Mouse (Mus musculus) hindbrain, embryonic 16.5 days (tissue): ENCODE data around the gene Taar7a. TPM values are rescaled to one million over a fixed set of nuclear protein-coding genes. Genes with fewer than 3 reads are reported as not detected.

Experiments
- ATAC-seq: fragments of 200-750 bp; cut with Nextera tagmentation; 2 replicates; pipeline ENCODE4 v1.8.0; 2017; ENCODE audit warnings: moderate TSS enrichment, moderate library complexity
- H3K27ac ChIP-seq: fragments of 300-500 bp; sonication (generic); 2 replicates; pipeline ENCODE4 v1.5.1; 2014; ENCODE audit warnings: low read depth, mild to moderate bottlenecking, control low read depth, low read length, moderate library complexity
- H3K27me3 ChIP-seq: fragments of 300-500 bp; sonication (generic); replicated peaks from 2 replicates; pipeline ENCODE4 v1.6.1; 2014; ENCODE audit warnings: low read length; ENCODE audit not compliant: control insufficient read depth, insufficient read depth
- H3K36me3 ChIP-seq: fragments of 300-500 bp; sonication (generic); 2 replicates; pipeline ENCODE4 v1.6.1; 2014; ENCODE audit warnings: mild to moderate bottlenecking, low read length, moderate library complexity, mixed read lengths; ENCODE audit not compliant: control insufficient read depth, insufficient read depth
- H3K4me1 ChIP-seq: fragments of 300-500 bp; sonication (generic); 2 replicates; pipeline ENCODE4 v1.6.1; 2014; ENCODE audit warnings: low read depth, low read length; ENCODE audit not compliant: control insufficient read depth, insufficient read depth
- H3K4me2 ChIP-seq: fragments of 300-500 bp; sonication (generic); 2 replicates; pipeline ENCODE4 v1.6.1; 2014; ENCODE audit warnings: mild to moderate bottlenecking, low read length, control low read depth, moderate library complexity
- H3K4me3 ChIP-seq: fragments of 300-500 bp; sonication (generic); 2 replicates; pipeline ENCODE4 v1.5.1; 2014; ENCODE audit warnings: mild to moderate bottlenecking, low read length, control low read depth, moderate library complexity
- H3K9ac ChIP-seq: fragments of 300-500 bp; sonication (generic); 2 replicates; pipeline ENCODE4 v1.6.1; 2014; ENCODE audit warnings: low read depth, mild to moderate bottlenecking, control low read depth, low read length, moderate library complexity
- H3K9me3 ChIP-seq: fragments of 300-500 bp; sonication (generic); 2 replicates; pipeline ENCODE4 v1.6.1; 2014; ENCODE audit warnings: mild to moderate bottlenecking, low read length, moderate library complexity; ENCODE audit not compliant: control insufficient read depth
- WGBS: fragments of 180-500 bp; shearing (Covaris S2); extraction: QIAGEN DNeasy Blood & Tissue Kit; methylation state at CpG from one replicate; pipeline ENCODE4 v1.1.7; 2014; 5-methylcytosine and 5-hydroxymethylcytosine counted together
- polyA plus RNA-seq: library from polyadenylated mRNA; unstranded; fragments of >200 nt; fragmentation: Nextera tagmentation; extraction: Ambion mirVana; gene quantifications from 2 replicates; pipeline ENCODE4 v1.2.1, GENCODE M21; 2015

Taar7a gene
- polyA plus RNA-seq, 1 experiment from 2014 or later, result not detected

- H3K9me3 ChIP-seq, result no peaks in the 10 kb centered on the region
- H3K4me1 ChIP-seq, result no peaks in the 10 kb centered on the region
- H3K36me3 ChIP-seq, result no peaks in the 10 kb centered on the region
- 70% methylated on average over 3 of the region's 3 CpGs for WGBS
- no peak overlapping the region for H3K4me3 ChIP-seq
- ATAC-seq, result no peak
- H3K27ac ChIP-seq, result no peak overlapping the region
- no peaks in the 10 kb centered on the region for H3K27me3 ChIP-seq
- H3K9ac ChIP-seq, result no peak overlapping the region
- H3K4me2 ChIP-seq, result no peak overlapping the region
Measured at GRCm38 (mm10) chr10:23959071-23959470, 34.2 kb downstream of the Taar7a start.

GRCm38 (mm10) chr10:23951714-23952113 lies 41.6 kb downstream of the Taar7a start:
- Histone ChIP-seq H3K4me2 (no peak overlapping the region), H3K9ac (no peak overlapping the region), H3K9me3 (no peaks in the 10 kb centered on the region), H3K36me3 (no peaks in the 10 kb centered on the region), H3K4me1 (no peaks in the 10 kb centered on the region), H3K27ac (no peak overlapping the region), H3K27me3 (no peaks in the 10 kb centered on the region), H3K4me3 (no peak overlapping the region)
- 83% methylated on average over 6 of the region's 6 CpGs for WGBS
- no peak for ATAC-seq

- ATAC-seq, result no peak
- Histone ChIP-seq H3K9ac (no peak within 1 kb of the TSS), H3K27me3 (no peaks in the 10 kb centered on the region), H3K4me1 (no peaks in the 10 kb centered on the region), H3K9me3 (no peaks in the 10 kb centered on the region), H3K36me3 (no peaks in the 10 kb centered on the region), H3K4me2 (no peak within 1 kb of the TSS), H3K4me3 (no peak within 1 kb of the TSS), H3K27ac (no peak within 1 kb of the TSS)
- 77% methylated on average over 16 of the region's 16 CpGs for WGBS
Measured at GRCm38 (mm10) chr10:23949508-23950005, 43.7 kb downstream of the Taar7a start, which contains the start of gene Taar3. Gene Taar3 (plus strand): TSS chr10:23949558.

- no peaks in the 10 kb centered on the region for H3K9me3 ChIP-seq
- H3K9ac ChIP-seq, result no peak overlapping the region
- H3K4me3 ChIP-seq, result no peak overlapping the region
- H3K27ac ChIP-seq, result no peak overlapping the region
- no peaks in the 10 kb centered on the region for H3K4me1 ChIP-seq
- H3K4me2 ChIP-seq, result no peak overlapping the region
- WGBS, result 66% methylated on average over 7 of the region's 7 CpGs
- no peaks in the 10 kb centered on the region for H3K36me3 ChIP-seq
- ATAC-seq, result no peak
- no peaks in the 10 kb centered on the region for H3K27me3 ChIP-seq
Measured at GRCm38 (mm10) chr10:23948026-23948425, 45.3 kb downstream of the Taar7a start.

GRCm38 (mm10) chr10:23942465-23942864 lies 50.8 kb downstream of the Taar7a start:
- Histone ChIP-seq H3K9ac (no peak overlapping the region), H3K4me2 (no peak overlapping the region), H3K27me3 (no peaks in the 10 kb centered on the region), H3K4me3 (no peak overlapping the region), H3K36me3 (no peaks in the 10 kb centered on the region), H3K9me3 (no peaks in the 10 kb centered on the region), H3K27ac (no peak overlapping the region), H3K4me1 (no peaks in the 10 kb centered on the region)
- WGBS, result 79% methylated on average over 5 of the region's 5 CpGs
- no peak for ATAC-seq

Other genes starting within 250 kb of the Taar7a start
- gene Rps12, start 206.2 kb downstream of the Taar7a start, polyA plus RNA-seq, result 82.7 and 89.6 TPM in 2 replicates
- gene Slc18b1, start 196.5 kb downstream of the Taar7a start, polyA plus RNA-seq, result 18.9 and 20.2 TPM in 2 replicates
- gene Vnn3, start 142.0 kb downstream of the Taar7a start, polyA plus RNA-seq, result 0.14 TPM in 1 of 2 replicates, not detected in the other
- gene Vnn1, start 98.8 kb downstream of the Taar7a start, polyA plus RNA-seq, result 0.35 and 0.73 TPM in 2 replicates
- not detected in 2 replicates for gene Taar1, start 73.1 kb downstream of the Taar7a start, polyA plus RNA-seq
- 0.15 TPM in 1 of 2 replicates, not detected in the other for gene Taar2, start 54.9 kb downstream of the Taar7a start, polyA plus RNA-seq
- gene Taar3, start 43.9 kb downstream of the Taar7a start, polyA plus RNA-seq, result not detected in 2 replicates
- gene Taar4, start 33.0 kb downstream of the Taar7a start, polyA plus RNA-seq, result not detected in 2 replicates
- gene Taar5, start 22.8 kb downstream of the Taar7a start, polyA plus RNA-seq, result 0.15 TPM in 1 of 2 replicates, not detected in the other
- not detected in 2 replicates for gene Taar6, start 7.8 kb downstream of the Taar7a start, polyA plus RNA-seq
- not detected in 2 replicates for gene Taar7b, start 6.5 kb upstream of the Taar7a start, polyA plus RNA-seq
- not detected in 2 replicates for gene Taar7d, start 33.7 kb upstream of the Taar7a start, polyA plus RNA-seq
- not detected in 2 replicates for gene Taar7e, start 44.1 kb upstream of the Taar7a start, polyA plus RNA-seq
- gene Taar7f, start 56.0 kb upstream of the Taar7a start, polyA plus RNA-seq, result not detected in 2 replicates
- gene Taar8a, start 83.0 kb upstream of the Taar7a start, polyA plus RNA-seq, result not detected in 2 replicates
- gene Taar8b, start 98.8 kb upstream of the Taar7a start, polyA plus RNA-seq, result not detected in 2 replicates
- not detected in 2 replicates for gene Taar8c, start 108.4 kb upstream of the Taar7a start, polyA plus RNA-seq
- not detected in 2 replicates for gene Taar9, start 116.1 kb upstream of the Taar7a start, polyA plus RNA-seq
- gene Stx7, start 155.8 kb upstream of the Taar7a start, polyA plus RNA-seq, result 336 and 358 TPM in 2 replicates
- 9.7 and 10.2 TPM in 2 replicates for gene Moxd1, start 230.0 kb upstream of the Taar7a start, polyA plus RNA-seq